Mouse (Mus musculus): ENCODE data around the gene Samd13. TPM values are rescaled to one million over a fixed set of nuclear protein-coding genes. Genes with fewer than 3 reads are reported as not detected.
A peak's percentile ranks its signal among the peaks of the same experiment; 100 is the strongest.

Samd13 gene
- polyA plus RNA-seq, 1 experiment from 2014 or later, result 2.8 TPM

DNA sequence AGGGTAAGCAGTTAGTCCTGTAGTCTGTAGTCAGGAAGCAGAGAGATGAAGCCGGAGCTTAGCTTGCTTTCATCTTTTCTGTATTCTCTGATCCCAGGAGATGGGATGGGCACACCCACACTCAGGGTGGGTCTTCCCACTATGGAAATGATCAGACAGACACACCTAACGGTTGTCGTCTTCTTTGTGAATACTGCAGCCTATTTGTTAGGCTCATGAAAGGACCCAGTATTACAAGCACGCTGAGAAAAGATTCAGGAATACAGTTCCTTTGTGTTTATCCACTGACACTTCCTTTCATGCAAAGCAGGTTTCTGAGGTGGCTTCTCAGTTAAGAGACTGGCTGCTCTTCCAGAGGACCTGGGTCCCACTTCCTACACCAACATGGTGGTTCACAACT, 74.1 kb downstream of the Samd13 start:
- Histone ChIP-seq H3K27me3 (replicated peaks) (no peaks in the 10 kb centered on the region), H3K4me2 (no peak overlapping the region), H3K9ac (no peak overlapping the region), H3K4me1 (no peaks in the 10 kb centered on the region), H3K4me3 (no peak overlapping the region), H3K9me3 (no peaks in the 10 kb centered on the region), H3K36me3 (no peaks in the 10 kb centered on the region), H3K27ac (replicated peaks) (no peak overlapping the region)
- WGBS, result 73% methylated on average over 4 of the region's 4 CpGs
- ATAC-seq (ENCODE audit: extremely low read depth, insufficient number of reproducible peaks, low FRiP score, low TSS enrichment), result no peak

DNA sequence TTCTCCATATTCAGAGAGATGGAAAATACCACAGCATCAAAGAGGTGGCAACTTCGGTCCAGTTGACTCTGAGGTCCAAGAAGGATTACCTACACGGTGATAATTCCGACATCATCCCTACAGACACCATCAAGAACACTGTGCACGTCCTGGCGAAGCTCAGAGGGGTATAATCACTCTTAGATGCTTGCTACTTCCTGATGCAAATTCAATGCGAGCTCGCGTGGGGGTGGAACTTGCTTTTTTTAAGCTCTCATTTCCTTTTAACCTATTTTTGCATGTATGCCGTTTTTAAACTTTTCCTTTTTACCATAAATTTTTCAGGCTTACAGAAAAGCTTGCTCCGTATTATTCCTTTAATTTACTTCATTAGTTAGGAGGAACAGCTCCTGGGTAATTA, 75.1 kb downstream of the Samd13 start:
- Histone ChIP-seq H3K9ac (no peak overlapping the region), H3K27me3 (replicated peaks) (no peaks in the 10 kb centered on the region), H3K27ac (replicated peaks) (no peak overlapping the region), H3K36me3 (no peaks in the 10 kb centered on the region), H3K4me2 (no peak overlapping the region), H3K9me3 (no peaks in the 10 kb centered on the region), H3K4me3 (no peak overlapping the region), H3K4me1 (0 out of 2 replicates have a peak, but pooled peaks cover under 1% of the 10 kb centered on the region)
- no peak for ATAC-seq (ENCODE audit: extremely low read depth, insufficient number of reproducible peaks, low FRiP score, low TSS enrichment)
- 74% methylated on average over 10 of the region's 10 CpGs for WGBS

DNA sequence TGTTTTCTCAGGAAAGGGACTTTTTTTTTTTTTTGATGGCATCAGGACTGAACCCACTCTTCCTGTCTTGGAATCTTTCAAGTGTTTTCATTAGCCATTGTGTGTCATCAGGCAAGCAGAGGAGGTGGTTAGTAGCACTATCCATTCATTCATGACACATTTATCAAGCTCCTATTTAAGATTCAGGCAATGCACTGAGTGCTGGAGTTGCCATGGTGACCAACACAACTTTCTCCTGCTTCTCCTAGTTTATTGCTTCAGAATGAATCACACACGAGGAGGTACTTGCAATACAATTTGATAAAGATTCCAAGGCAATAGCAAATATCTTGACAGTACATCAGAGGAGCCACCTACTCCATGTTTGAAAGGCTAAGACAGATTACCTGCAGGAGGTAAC, 78.0 kb downstream of the Samd13 start:
- Histone ChIP-seq H3K36me3 (no peaks in the 10 kb centered on the region), H3K4me3 (no peak overlapping the region), H3K27ac (replicated peaks) (no peak overlapping the region), H3K9ac (no peak overlapping the region), H3K4me1 (peaks cover 18% of the 10 kb centered on the region), H3K27me3 (replicated peaks) (no peaks in the 10 kb centered on the region), H3K9me3 (no peaks in the 10 kb centered on the region), H3K4me2 (no peak overlapping the region)
- 37% methylated on average over 1 of the region's 1 CpGs for WGBS
- ATAC-seq (ENCODE audit: extremely low read depth, insufficient number of reproducible peaks, low FRiP score, low TSS enrichment), result no peak

DNA sequence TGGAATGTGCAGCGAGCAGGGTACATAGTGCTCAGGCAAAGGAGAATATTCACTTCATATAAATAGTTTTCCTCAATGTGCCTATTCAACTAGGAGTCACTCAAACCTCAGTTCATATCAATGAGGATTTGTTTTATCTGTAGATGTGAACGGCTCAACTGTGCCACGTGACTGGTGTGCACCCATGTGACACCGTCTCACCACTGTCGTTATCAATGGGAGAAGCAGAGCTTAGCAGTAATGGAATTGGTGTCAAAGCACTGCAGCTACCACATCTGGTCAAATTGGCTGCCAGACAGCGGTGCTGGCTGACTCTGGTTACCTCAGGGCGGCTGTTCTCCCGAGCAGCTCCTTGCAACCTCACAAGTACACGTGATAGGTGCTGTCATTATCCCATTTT, 80.7 kb downstream of the Samd13 start:
- Histone ChIP-seq H3K9ac (no peak overlapping the region), H3K4me1 (peaks cover 45% of the 10 kb centered on the region), H3K27me3 (replicated peaks) (no peaks in the 10 kb centered on the region), H3K4me3 (no peak overlapping the region), H3K4me2 (no peak overlapping the region), H3K27ac (replicated peaks) (no peak overlapping the region), H3K36me3 (no peaks in the 10 kb centered on the region), H3K9me3 (no peaks in the 10 kb centered on the region)
- ATAC-seq (ENCODE audit: extremely low read depth, insufficient number of reproducible peaks, low FRiP score, low TSS enrichment), result no peak
- 54% methylated on average over 9 of the region's 9 CpGs for WGBS

DNA sequence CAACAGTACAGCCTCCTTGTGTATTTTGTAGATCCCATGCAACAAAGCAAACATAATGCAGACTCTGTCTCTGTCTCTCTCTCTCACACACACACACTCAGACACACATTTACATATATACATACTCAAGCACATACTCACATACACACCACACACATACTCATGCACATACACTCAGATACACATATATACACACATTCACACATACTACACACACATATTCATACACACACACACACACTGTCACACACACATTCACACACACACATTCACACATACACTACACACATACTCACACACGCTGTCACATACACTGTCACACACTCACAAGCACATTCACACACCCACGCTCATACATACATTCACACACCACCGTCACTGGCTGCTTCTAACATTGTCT, 82.9 kb downstream of the Samd13 start:
- WGBS, result 76% methylated on average over 3 of the region's 3 CpGs
- Histone ChIP-seq H3K4me3 (no peak overlapping the region), H3K27ac (replicated peaks) (no peak overlapping the region), H3K9me3 (no peaks in the 10 kb centered on the region), H3K36me3 (no peaks in the 10 kb centered on the region), H3K4me2 (no peak overlapping the region), H3K9ac (no peak overlapping the region), H3K27me3 (replicated peaks) (no peaks in the 10 kb centered on the region), H3K4me1 (peaks cover 48% of the 10 kb centered on the region)
- no peak for ATAC-seq (ENCODE audit: extremely low read depth, insufficient number of reproducible peaks, low FRiP score, low TSS enrichment)

DNA sequence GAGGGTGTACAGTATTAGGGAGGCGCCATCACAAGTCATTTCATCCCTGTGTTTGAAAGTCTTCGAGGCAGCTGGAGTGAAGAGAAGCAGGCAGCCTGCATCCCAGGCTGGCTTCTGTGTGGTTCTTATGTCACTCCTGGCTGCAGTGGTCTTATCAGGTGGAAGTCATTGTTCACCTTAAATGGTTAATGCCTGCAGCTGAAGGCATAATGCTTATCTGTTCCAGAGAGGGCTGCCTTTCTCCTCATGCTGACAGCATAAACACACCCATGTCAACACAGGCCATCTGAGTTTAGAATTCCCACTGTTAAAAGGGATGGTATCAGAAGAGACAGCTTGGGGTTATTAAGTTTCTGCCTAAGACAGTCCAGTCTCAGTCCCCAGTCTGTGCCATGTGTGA, 84.2 kb downstream of the Samd13 start:
- H3K36me3 ChIP-seq, result no peaks in the 10 kb centered on the region
- H3K9me3 ChIP-seq, result no peaks in the 10 kb centered on the region
- H3K4me1 ChIP-seq, result peaks cover 48% of the 10 kb centered on the region
- peak overlapping the region; percentile 17; the same call in 1 of the 2 replicates for H3K4me2 ChIP-seq
- H3K27me3 ChIP-seq (replicated peaks), result no peaks in the 10 kb centered on the region
- peak overlapping the region; percentile 74 for H3K27ac ChIP-seq (replicated peaks)
- H3K4me3 ChIP-seq, result no peak overlapping the region
- no peak overlapping the region for H3K9ac ChIP-seq
- ATAC-seq (ENCODE audit: extremely low read depth, insufficient number of reproducible peaks, low FRiP score, low TSS enrichment), result 0 out of 2 replicates have a peak, but pooled peaks have one; percentile 29
- 26% methylated on average over 2 of the region's 2 CpGs for WGBS

DNA sequence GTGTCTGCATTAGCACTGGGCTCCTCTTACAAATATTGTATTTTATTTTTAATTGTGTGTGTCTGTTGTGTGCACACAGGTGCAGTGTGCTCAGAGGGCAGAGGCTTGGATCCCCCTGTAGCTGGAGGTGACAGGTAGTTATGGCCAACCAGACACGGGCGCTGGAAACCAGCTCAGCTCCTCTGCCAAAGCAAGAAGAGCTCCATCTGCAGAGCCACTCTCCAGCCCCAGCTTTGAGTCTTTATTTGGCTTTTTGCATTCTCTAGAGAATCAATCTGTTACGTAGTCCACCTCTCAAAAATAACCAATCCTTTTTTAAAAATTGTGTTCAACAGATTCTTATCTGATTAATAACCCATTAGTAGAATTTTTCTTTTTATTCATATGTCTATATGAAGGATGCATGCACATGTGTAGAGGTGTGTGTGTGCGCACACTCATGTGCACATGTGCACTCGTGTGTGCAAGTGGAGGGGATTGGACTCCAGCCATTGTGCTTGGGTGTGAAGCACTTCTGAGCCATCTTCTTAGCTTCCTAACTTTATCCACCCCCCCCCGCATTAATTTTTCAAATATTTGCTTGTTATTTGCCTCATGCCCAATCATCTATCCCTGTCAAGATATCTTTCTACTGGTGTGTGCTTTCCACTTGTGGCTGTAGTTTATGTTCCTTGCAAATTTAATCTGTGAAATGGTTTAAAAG, 86.0 kb downstream of the Samd13 start:
- Histone ChIP-seq H3K4me2 (no peak overlapping the region), H3K9ac (no peak overlapping the region), H3K4me1 (peaks cover 38% of the 10 kb centered on the region), H3K36me3 (no peaks in the 10 kb centered on the region), H3K9me3 (no peaks in the 10 kb centered on the region), H3K27ac (replicated peaks) (no peak overlapping the region), H3K27me3 (replicated peaks) (no peaks in the 10 kb centered on the region), H3K4me3 (no peak overlapping the region)
- WGBS, result 80% methylated on average over 6 of the region's 6 CpGs
- no peak for ATAC-seq (ENCODE audit: extremely low read depth, insufficient number of reproducible peaks, low FRiP score, low TSS enrichment)

DNA sequence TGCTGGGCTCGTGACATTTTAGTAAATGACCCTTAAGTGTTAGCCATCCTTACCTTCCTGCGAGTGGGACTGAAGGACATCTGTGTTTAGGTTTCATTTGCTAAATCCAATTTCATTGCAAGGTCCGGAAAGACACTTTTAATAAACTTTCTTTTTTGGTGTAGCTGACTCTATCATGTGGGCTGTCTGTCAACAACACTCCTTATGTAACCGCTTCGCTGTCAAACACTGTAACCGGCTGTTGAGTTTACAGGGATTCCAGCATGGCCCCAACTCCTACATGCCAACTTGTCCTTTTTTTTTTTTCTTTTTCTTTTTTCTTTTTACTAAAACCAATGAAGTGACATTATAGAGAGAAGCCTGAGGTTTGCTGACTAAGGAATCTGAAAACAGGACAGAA, 87.0 kb downstream of the Samd13 start:
- no peak for ATAC-seq (ENCODE audit: extremely low read depth, insufficient number of reproducible peaks, low FRiP score, low TSS enrichment)
- Histone ChIP-seq H3K4me1 (peaks cover 38% of the 10 kb centered on the region), H3K9ac (no peak overlapping the region), H3K36me3 (no peaks in the 10 kb centered on the region), H3K27me3 (replicated peaks) (no peaks in the 10 kb centered on the region), H3K4me2 (no peak overlapping the region), H3K27ac (replicated peaks) (no peak overlapping the region), H3K9me3 (no peaks in the 10 kb centered on the region), H3K4me3 (no peak overlapping the region)
- 64% methylated on average over 6 of the region's 6 CpGs for WGBS

DNA sequence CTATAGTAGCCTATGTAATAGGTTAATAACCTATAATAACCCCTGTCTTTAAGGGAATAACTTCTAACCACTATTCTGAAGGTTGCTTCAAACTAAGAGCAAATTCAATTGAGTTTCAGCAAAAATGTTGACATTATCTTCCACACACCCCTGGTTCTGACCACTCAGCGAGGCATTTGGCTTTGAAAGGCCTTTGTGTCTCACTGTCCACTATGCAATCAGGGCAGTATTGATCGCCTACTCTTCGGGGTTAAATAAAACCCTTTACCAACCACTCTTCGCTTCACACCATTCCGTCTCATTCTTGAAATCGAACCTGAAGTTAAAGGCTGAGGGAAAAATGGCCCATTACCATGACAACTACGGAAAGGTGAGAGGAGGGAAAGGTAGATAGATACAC, 88.5 kb downstream of the Samd13 start:
- H3K9me3 ChIP-seq, result no peaks in the 10 kb centered on the region
- no peak overlapping the region for H3K27ac ChIP-seq (replicated peaks)
- WGBS, result 82% methylated on average over 7 of the region's 7 CpGs
- H3K9ac ChIP-seq, result no peak overlapping the region
- H3K4me3 ChIP-seq, result no peak overlapping the region
- H3K27me3 ChIP-seq (replicated peaks), result no peaks in the 10 kb centered on the region
- ATAC-seq (ENCODE audit: extremely low read depth, insufficient number of reproducible peaks, low FRiP score, low TSS enrichment), result no peak
- H3K4me1 ChIP-seq, result peaks cover 25% of the 10 kb centered on the region
- no peaks in the 10 kb centered on the region for H3K36me3 ChIP-seq
- no peak overlapping the region for H3K4me2 ChIP-seq

DNA sequence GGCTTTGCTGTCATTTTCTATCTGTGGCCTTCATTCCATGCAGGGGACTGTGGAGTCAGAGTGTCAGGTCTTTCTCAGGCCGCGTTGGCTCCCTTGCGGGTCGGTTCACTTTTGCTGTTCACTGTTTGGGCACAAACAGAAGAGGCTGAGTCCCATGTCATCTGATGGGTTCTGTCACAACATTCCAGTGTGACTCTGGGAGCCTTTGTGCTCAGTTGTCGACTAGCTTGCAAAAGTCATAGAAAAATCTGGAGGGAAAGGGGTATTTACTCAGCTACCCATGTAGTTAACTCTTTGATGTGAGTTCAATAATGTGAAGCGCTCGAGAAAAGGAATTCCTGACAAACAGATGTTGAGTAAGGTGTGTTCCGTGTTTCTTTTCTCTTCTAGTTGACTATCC, 89.0 kb downstream of the Samd13 start:
- no peaks in the 10 kb centered on the region for H3K9me3 ChIP-seq
- no peak overlapping the region for H3K27ac ChIP-seq (replicated peaks)
- peaks cover 20% of the 10 kb centered on the region for H3K4me1 ChIP-seq
- no peaks in the 10 kb centered on the region for H3K36me3 ChIP-seq
- WGBS, result 86% methylated on average over 8 of the region's 8 CpGs
- H3K4me3 ChIP-seq, result no peak overlapping the region
- H3K9ac ChIP-seq, result no peak overlapping the region
- H3K27me3 ChIP-seq (replicated peaks), result no peaks in the 10 kb centered on the region
- no peak for ATAC-seq (ENCODE audit: extremely low read depth, insufficient number of reproducible peaks, low FRiP score, low TSS enrichment)
- H3K4me2 ChIP-seq, result no peak overlapping the region

DNA sequence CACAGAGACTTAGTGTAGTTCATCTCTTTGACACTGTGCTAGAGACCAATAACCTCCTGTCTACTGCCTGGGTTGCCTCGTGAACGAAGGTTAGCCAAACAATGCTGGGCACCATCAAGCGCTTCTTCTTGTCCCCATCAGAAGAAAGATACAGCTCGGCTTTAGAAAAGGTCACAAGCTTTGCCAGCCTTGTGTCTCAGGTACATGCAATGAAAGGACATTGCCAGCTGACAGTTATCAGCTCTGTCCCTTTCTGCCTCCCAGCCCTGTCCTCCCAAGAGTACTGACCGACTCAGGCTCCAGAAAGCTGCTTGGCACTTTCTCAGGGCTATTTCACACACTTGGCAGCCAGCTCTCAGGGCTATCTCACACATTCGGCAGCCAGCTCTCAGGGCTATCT, 90.0 kb downstream of the Samd13 start:
- H3K9me3 ChIP-seq, result no peaks in the 10 kb centered on the region
- ATAC-seq (ENCODE audit: extremely low read depth, insufficient number of reproducible peaks, low FRiP score, low TSS enrichment), result no peak
- no peaks in the 10 kb centered on the region for H3K27me3 ChIP-seq (replicated peaks)
- H3K4me1 ChIP-seq, result peaks cover 10% of the 10 kb centered on the region
- no peak overlapping the region for H3K4me2 ChIP-seq
- H3K27ac ChIP-seq (replicated peaks), result no peak overlapping the region
- H3K36me3 ChIP-seq, result no peaks in the 10 kb centered on the region
- WGBS, result 68% methylated on average over 6 of the region's 6 CpGs
- no peak overlapping the region for H3K4me3 ChIP-seq
- no peak overlapping the region for H3K9ac ChIP-seq

All from heart, embryonic 13.5 days (tissue).